Mouse (Mus musculus) lung, postnatal 0 days (tissue): ENCODE data around the gene Mrps10. TPM values are rescaled to one million over a fixed set of nuclear protein-coding genes. Genes with fewer than 3 reads are reported as not detected.
A peak's percentile ranks its signal among the peaks of the same experiment; 100 is the strongest.
"Not testable (repeated sequence)": the region's sequence is repeated elsewhere in the genome, so short reads cannot be mapped to it uniquely, and the experiment has no call there.

Experiments
- ATAC-seq: fragments of 200-750 bp; cut with Nextera tagmentation; 2 replicates; pipeline ENCODE4 v1.8.0; 2017; ENCODE audit warnings: moderate library complexity
- DNase-seq: peaks from one replicate; pipeline ENCODE4 v3.0.0-alpha.2; 2016; ENCODE audit warnings: low spot score
- H3K27ac ChIP-seq: fragments of 300-500 bp; sonication (generic); 2 replicates; pipeline ENCODE4 v1.5.1; 2014; ENCODE audit warnings: antibody characterized with exemption, mild to moderate bottlenecking, low read length, mixed read lengths
- H3K27me3 ChIP-seq: fragments of 300-500 bp; sonication (generic); replicated peaks from 2 replicates; pipeline ENCODE4 v1.6.1; 2014; ENCODE audit warnings: low read length, mixed read lengths; ENCODE audit not compliant: insufficient read depth
- H3K36me3 ChIP-seq: fragments of 300-500 bp; sonication (generic); 2 replicates; pipeline ENCODE4 v1.6.1; 2014; ENCODE audit warnings: low read length, mixed read lengths; ENCODE audit not compliant: insufficient read depth
- H3K4me1 ChIP-seq: fragments of 300-500 bp; sonication (generic); 2 replicates; pipeline ENCODE4 v1.6.1; 2014; ENCODE audit warnings: antibody characterized with exemption, low read depth, low read length, mixed read lengths; ENCODE audit not compliant: insufficient read depth
- H3K4me2 ChIP-seq: fragments of 300-500 bp; sonication (generic); replicated peaks from 2 replicates; pipeline ENCODE4 v1.6.1; 2014; ENCODE audit warnings: low read depth, mild to moderate bottlenecking, low read length, moderate library complexity, mixed read lengths
- H3K4me3 ChIP-seq: fragments of 300-500 bp; sonication (generic); 2 replicates; pipeline ENCODE4 v1.5.1; 2014; ENCODE audit warnings: low read depth, low read length
- H3K9ac ChIP-seq: fragments of 300-500 bp; sonication (generic); replicated peaks from 2 replicates; pipeline ENCODE4 v1.6.1; 2014; ENCODE audit warnings: low read depth, mild to moderate bottlenecking
- H3K9me3 ChIP-seq: fragments of 300-500 bp; sonication (generic); 2 replicates; pipeline ENCODE4 v1.6.1; 2016; ENCODE audit warnings: low read length, mixed read lengths
- CTCF ChIP-seq: IDR thresholded peaks from 2 replicates; pipeline ENCODE4 v1.5.1; 2016; ENCODE audit warnings: antibody characterized with exemption, mild to moderate bottlenecking
- EP300 ChIP-seq: IDR thresholded peaks from 2 replicates; pipeline ENCODE4 v1.6.1; 2016; ENCODE audit warnings: antibody characterized with exemption, mild to moderate bottlenecking, control low read depth
- WGBS: fragments of 180-500 bp; shearing (Covaris S2); extraction: QIAGEN DNeasy Blood & Tissue Kit; methylation state at CpG from one replicate; pipeline ENCODE4 v1.1.7; 2014; 5-methylcytosine and 5-hydroxymethylcytosine counted together
- polyA plus RNA-seq: library from polyadenylated mRNA; unstranded; fragments of >200 nt; fragmentation: Nextera tagmentation; extraction: Ambion mirVana; gene quantifications from 2 replicates; pipeline ENCODE4 v1.2.1, GENCODE M21; 2015

The Mrps10 gene
- polyA plus RNA-seq, 1 experiment from 2014 or later = 47.5 TPM

GRCm38 (mm10) chr17:47408558-47408898 lies 39.8 kb downstream of the Mrps10 start:
- TF ChIP-seq CTCF (peak; percentile 86), EP300 (no peak)
- Histone ChIP-seq H3K36me3 (no peaks in the 10 kb centered on the region), H3K27ac (no peak overlapping the region), H3K4me1 (no peaks in the 10 kb centered on the region), H3K9me3 (no peaks in the 10 kb centered on the region), H3K27me3 (peaks cover 12% of the 10 kb centered on the region; the same call in 1 of the 2 replicates), H3K4me3 (no peak overlapping the region), H3K4me2 (no peak overlapping the region), H3K9ac (no peak overlapping the region)
- 15% methylated on average over 8 of the region's 8 CpGs for WGBS
- ATAC-seq (peak; percentile 69), DNase-seq (peak; percentile 63)

- not testable (repeated sequence) for H3K4me1 ChIP-seq, H3K36me3 ChIP-seq, DNase-seq, H3K9me3 ChIP-seq, H3K9ac ChIP-seq, H3K27ac ChIP-seq
- Histone ChIP-seq H3K4me2 (peak overlapping the region; percentile 35), H3K27me3 (peaks cover 12% of the 10 kb centered on the region; the same call in 1 of the 2 replicates), H3K4me3 (peak overlapping the region; percentile 12; the same call in 1 of the 2 replicates)
- 3% methylated on average over 71 of the region's 74 CpGs for WGBS
- ATAC-seq = peak; percentile 21; the same call in 1 of the 2 replicates
Measured at GRCm38 (mm10) chr17:47409897-47410861, 41.5 kb downstream of the Mrps10 start.

DNA sequence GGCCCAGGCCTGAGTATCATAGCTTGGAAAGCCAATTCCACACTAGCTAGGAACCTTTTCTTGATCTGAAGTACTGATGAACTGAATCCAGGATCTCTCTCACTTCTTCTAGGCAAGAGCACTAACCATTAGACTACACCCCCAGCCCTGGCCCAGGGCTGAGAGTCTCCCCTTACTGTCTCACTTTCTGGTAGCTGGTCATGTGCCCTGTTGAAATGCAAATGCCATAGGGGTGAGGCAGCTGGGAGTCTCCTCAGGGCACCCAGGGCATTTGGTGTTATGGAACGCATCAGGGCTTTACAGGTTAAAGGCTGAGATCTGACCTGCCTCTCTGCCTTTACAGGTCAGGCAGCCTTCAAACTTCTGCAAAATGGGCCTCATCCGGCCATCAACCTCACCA lies 51.5 kb downstream of the Mrps10 start:
- Histone ChIP-seq H3K4me2 (no peak overlapping the region), H3K9me3 (no peaks in the 10 kb centered on the region), H3K36me3 (no peaks in the 10 kb centered on the region), H3K4me3 (no peak overlapping the region), H3K9ac (no peak overlapping the region), H3K27ac (no peak overlapping the region), H3K4me1 (no peaks in the 10 kb centered on the region), H3K27me3 (no peaks in the 10 kb centered on the region; the same call in 1 of the 2 replicates)
- WGBS = 75% methylated on average over 2 of the region's 2 CpGs
- no peak for TF ChIP-seq EP300
- no peak for TF ChIP-seq CTCF
- no peak for ATAC-seq
- DNase-seq = no peak

GRCm38 (mm10) chr17:47421566-47421965 lies 52.9 kb downstream of the Mrps10 start:
- Histone ChIP-seq H3K4me2 (no peak overlapping the region), H3K27ac (no peak overlapping the region), H3K9ac (no peak overlapping the region), H3K36me3 (no peaks in the 10 kb centered on the region), H3K9me3 (no peaks in the 10 kb centered on the region), H3K27me3 (no peaks in the 10 kb centered on the region; the same call in 1 of the 2 replicates), H3K4me3 (no peak overlapping the region), H3K4me1 (no peaks in the 10 kb centered on the region)
- 75% methylated on average over 3 of the region's 3 CpGs for WGBS
- no peak for DNase-seq
- ATAC-seq = no peak
- TF ChIP-seq CTCF = no peak
- TF ChIP-seq EP300 = no peak

GRCm38 (mm10) chr17:47422616-47423015 lies 53.9 kb downstream of the Mrps10 start:
- H3K27ac ChIP-seq, ATAC-seq, DNase-seq, H3K9me3 ChIP-seq, H3K4me1 ChIP-seq, H3K27me3 ChIP-seq, H3K9ac ChIP-seq, H3K4me3 ChIP-seq, H3K36me3 ChIP-seq, H3K4me2 ChIP-seq: not testable (repeated sequence)
- WGBS = 92% methylated on average over 1 of the region's 1 CpGs

DNA sequence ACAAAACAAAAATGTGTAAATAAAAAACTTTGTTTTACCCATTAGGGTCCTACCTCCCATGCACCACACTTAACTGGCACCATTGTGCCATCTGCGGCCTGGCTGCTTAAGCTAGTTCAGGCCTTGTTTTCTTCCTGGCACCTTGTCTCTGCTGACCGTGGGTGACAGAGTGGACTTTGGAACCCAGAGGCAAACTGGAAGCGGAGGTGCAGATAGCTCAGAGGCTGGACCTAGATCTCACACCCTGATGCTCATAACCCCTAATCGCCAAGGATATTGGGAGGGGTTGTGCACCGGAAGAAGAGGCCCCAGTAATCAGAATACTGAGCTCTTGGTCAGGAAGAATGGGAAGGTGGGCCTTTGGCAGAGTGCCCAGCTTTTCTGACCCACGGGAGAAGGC lies 55.5 kb downstream of the Mrps10 start:
- H3K9me3 ChIP-seq = no peaks in the 10 kb centered on the region
- no peak overlapping the region for H3K9ac ChIP-seq
- H3K4me1 ChIP-seq = no peaks in the 10 kb centered on the region
- H3K27ac ChIP-seq = no peak overlapping the region
- 49% methylated on average over 6 of the region's 6 CpGs for WGBS
- H3K36me3 ChIP-seq = no peaks in the 10 kb centered on the region
- H3K4me3 ChIP-seq = no peak overlapping the region
- DNase-seq (no peak), ATAC-seq (no peak)
- H3K27me3 ChIP-seq = no peaks in the 10 kb centered on the region; the same call in 1 of the 2 replicates
- TF ChIP-seq EP300 = no peak
- no peak for TF ChIP-seq CTCF
- no peak overlapping the region for H3K4me2 ChIP-seq
